Mouse (Mus musculus) kidney, adult 2 months (tissue): ENCODE measurements around the gene Gtpbp3. TPM values are rescaled to one million over a fixed set of nuclear protein-coding genes. Genes with fewer than 3 reads are reported as not detected.
A peak's percentile ranks its signal among the peaks of the same experiment; 100 is the strongest.
"Not testable (repeated sequence)": the region's sequence is repeated elsewhere in the genome, so short reads cannot be mapped to it uniquely, and the experiment has no call there.

Experiments used
- DNase-seq: peaks from one replicate; pipeline ENCODE4 v3.0.0; 2021
- H3K27ac ChIP-seq: fragments of 200-500 bp; 2 replicates; pipeline ENCODE4 v1.5.1; 2012; ENCODE audit warnings: low read depth, low read length, control low read depth, inconsistent platforms; ENCODE audit not compliant: insufficient read depth
- H3K27me3 ChIP-seq: fragments of 200-500 bp; replicated peaks from 2 replicates; pipeline ENCODE4 v1.6.1; 2012; ENCODE audit warnings: mild to moderate bottlenecking, moderate library complexity, low read length, inconsistent platforms; ENCODE audit not compliant: control insufficient read depth, insufficient read depth
- H3K36me3 ChIP-seq: fragments of 200-500 bp; 2 replicates; pipeline ENCODE4 v1.6.1; 2012; ENCODE audit warnings: mild to moderate bottlenecking, moderate library complexity, low read length, inconsistent platforms; ENCODE audit not compliant: control insufficient read depth, insufficient read depth
- H3K4me1 ChIP-seq: fragments of 200-500 bp; 2 replicates; pipeline ENCODE4 v1.6.1; 2011; ENCODE audit warnings: low read length; ENCODE audit not compliant: control insufficient read depth, insufficient read depth
- H3K4me3 ChIP-seq: fragments of 200-500 bp; 2 replicates; pipeline ENCODE4 v1.5.1; 2011; ENCODE audit warnings: mild to moderate bottlenecking, low read depth, low read length, control low read depth; ENCODE audit not compliant: insufficient read depth
- CTCF ChIP-seq: fragments of 200-500 bp; conservative IDR thresholded peaks from 2 replicates; pipeline ENCODE4 v1.5.1; 2011; ENCODE audit warnings: low read depth, mild to moderate bottlenecking, control low read depth, low read length, moderate library complexity, mixed read lengths; ENCODE audit not compliant: insufficient read depth, insufficient read length
- POLR2A ChIP-seq: fragments of 200-500 bp; IDR thresholded peaks from one replicate; pipeline ENCODE4 v1.6.1; 2011; ENCODE audit warnings: low read depth, low read length, control low read depth
- WGBS: fragments of 180-500 bp; shearing (Covaris S2); methylation state at CpG from one replicate; pipeline ENCODE4 v1.1.7; 2018; 5-methylcytosine and 5-hydroxymethylcytosine counted together
- polyA plus RNA-seq: library from polyadenylated mRNA; depleted of rRNA; stranded (reverse); fragments of >200 nt; gene quantifications from 2 replicates; pipeline ENCODE4 v1.2.3, GENCODE M21; 2012

Gene Gtpbp3
- polyA plus RNA-seq, 1 experiment = 20.2 TPM

DNA sequence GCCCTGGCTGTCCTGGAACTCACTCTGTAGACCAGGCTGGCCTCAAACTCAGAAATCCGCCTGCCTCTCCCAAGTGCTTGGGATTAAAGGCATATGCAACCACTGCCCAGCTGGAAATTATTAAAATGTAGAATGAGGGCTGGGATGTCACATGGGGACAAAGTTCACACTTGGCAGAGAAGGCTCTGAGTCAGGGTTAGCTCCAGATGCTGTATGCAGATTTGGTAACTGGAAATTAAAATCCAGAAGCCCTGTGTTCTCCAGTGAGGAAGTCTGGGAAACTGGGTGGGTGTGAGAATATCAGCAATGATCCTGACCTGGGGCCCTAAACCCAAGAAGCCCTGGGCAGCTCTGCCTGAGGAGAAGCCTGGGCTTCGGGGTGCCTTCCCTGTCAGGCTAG lies 21.4 kb downstream of the Gtpbp3 start:
- H3K27me3 ChIP-seq = no peaks in the 10 kb centered on the region
- H3K36me3 ChIP-seq = no peaks in the 10 kb centered on the region
- DNase-seq = no peak
- WGBS = 56% methylated on average over 2 of the region's 2 CpGs
- H3K4me3 ChIP-seq = peak overlapping the region; percentile 34
- no peak overlapping the region for H3K27ac ChIP-seq
- TF ChIP-seq CTCF (no peak), POLR2A (no peak)
- 0 out of 2 replicates have a peak, but pooled peaks cover 3% of the 10 kb centered on the region for H3K4me1 ChIP-seq

GRCm38 (mm10) chr8:71511644-71512043 lies 23.7 kb downstream of the Gtpbp3 start, which contains the start of gene Plvap:
Plvap (minus strand) TSS chr8:71511752.
- DNase-seq = peak; percentile 81
- peak; percentile 50 for TF ChIP-seq POLR2A
- TF ChIP-seq CTCF = no peak
- 29% methylated on average over 14 of the region's 14 CpGs for WGBS
- 0 out of 2 replicates have a peak, but pooled peaks cover 3% of the 10 kb centered on the region for H3K4me1 ChIP-seq
- peak within 1 kb of the TSS; percentile 77 for H3K27ac ChIP-seq
- peak within 1 kb of the TSS; percentile 63 for H3K4me3 ChIP-seq
- no peaks in the 10 kb centered on the region for H3K27me3 ChIP-seq
- no peaks in the 10 kb centered on the region for H3K36me3 ChIP-seq

DNA sequence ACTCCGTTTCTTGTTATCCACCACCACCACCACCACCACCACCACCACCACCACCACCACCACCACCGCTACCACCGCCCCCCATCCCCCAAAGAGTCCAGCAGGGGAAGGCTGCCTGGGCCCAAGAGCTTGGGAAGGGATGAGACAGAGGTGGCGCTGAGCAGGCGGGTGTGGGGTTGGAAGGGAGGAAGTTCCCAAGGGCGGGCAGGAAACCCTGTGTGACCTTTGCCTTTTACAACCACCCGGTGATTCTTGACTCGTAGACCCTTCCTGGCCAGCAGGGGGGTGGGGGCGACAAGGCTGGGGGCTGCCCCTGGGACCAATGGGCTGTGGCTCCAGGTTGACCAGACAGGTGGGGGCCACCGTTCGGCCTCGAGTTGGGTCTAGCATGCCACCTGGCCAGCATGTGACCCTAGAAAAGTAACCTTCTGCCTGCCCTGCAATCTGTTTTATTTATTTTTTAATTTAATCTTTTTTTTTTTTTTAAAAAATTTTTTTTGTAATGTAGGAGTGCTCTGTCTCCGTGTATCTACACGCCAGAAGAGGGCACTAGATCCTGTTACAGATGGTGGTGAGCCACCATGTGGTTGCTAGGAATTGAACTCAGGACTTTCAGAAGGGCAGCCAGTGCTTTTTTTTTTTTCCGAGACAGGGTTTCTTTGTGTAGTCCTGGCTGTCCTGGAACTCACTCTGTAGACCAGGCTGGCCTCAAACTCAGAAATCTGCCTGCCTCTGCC lies 25.3 kb downstream of the Gtpbp3 start:
- peak; percentile 69 for DNase-seq
- WGBS = 53% methylated on average over 15 of the region's 15 CpGs
- H3K27ac ChIP-seq = peak overlapping the region; percentile 57; the same call in 1 of the 2 replicates

GRCm38 (mm10) chr8:71515043-71515442 lies 27.1 kb downstream of the Gtpbp3 start:
- no peak for DNase-seq
- no peaks in the 10 kb centered on the region for H3K4me1 ChIP-seq
- WGBS = 78% methylated on average over 5 of the region's 5 CpGs
- no peak overlapping the region for H3K4me3 ChIP-seq
- TF ChIP-seq POLR2A (no peak), CTCF (0 out of 2 replicates have a peak, but pooled peaks have one; percentile 4)
- no peak overlapping the region for H3K27ac ChIP-seq
- H3K27me3 ChIP-seq = no peaks in the 10 kb centered on the region
- no peaks in the 10 kb centered on the region for H3K36me3 ChIP-seq

More for the DNA sequence above, 25.3 kb downstream of the Gtpbp3 start:
- Histone ChIP-seq H3K36me3 (no peaks in the 10 kb centered on the region), H3K4me3 (no peak overlapping the region), H3K27me3 (no peaks in the 10 kb centered on the region), H3K4me1 (no peaks in the 10 kb centered on the region)
- TF ChIP-seq POLR2A (no peak), CTCF (0 out of 2 replicates have a peak, but pooled peaks have one; percentile 6)

DNA sequence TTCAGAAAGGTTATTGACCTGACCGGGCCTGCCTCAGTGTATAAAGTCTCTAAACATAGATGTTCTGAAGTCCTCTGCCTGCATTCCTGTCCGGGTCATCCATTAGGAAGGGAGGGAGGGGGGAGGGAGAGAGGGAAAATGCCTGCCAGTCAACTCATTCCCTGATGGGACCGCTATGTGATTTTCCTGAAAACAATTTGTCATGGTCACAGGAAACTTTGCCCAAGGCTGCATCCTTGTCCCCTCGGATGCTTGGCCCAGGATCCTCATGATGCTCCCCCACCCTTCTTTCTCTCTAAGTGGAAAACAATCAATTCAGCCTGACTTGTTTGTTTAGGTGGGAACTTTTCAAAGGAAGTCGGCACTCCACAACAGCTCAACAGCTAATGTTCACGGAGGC lies 28.9 kb downstream of the Gtpbp3 start:
- no peak overlapping the region for H3K27ac ChIP-seq
- peak; percentile 84 for DNase-seq
- no peaks in the 10 kb centered on the region for H3K36me3 ChIP-seq
- TF ChIP-seq POLR2A (no peak), CTCF (no peak)
- no peaks in the 10 kb centered on the region for H3K27me3 ChIP-seq
- no peak overlapping the region for H3K4me3 ChIP-seq
- H3K4me1 ChIP-seq = no peaks in the 10 kb centered on the region
- 28% methylated on average over 6 of the region's 6 CpGs for WGBS

DNA sequence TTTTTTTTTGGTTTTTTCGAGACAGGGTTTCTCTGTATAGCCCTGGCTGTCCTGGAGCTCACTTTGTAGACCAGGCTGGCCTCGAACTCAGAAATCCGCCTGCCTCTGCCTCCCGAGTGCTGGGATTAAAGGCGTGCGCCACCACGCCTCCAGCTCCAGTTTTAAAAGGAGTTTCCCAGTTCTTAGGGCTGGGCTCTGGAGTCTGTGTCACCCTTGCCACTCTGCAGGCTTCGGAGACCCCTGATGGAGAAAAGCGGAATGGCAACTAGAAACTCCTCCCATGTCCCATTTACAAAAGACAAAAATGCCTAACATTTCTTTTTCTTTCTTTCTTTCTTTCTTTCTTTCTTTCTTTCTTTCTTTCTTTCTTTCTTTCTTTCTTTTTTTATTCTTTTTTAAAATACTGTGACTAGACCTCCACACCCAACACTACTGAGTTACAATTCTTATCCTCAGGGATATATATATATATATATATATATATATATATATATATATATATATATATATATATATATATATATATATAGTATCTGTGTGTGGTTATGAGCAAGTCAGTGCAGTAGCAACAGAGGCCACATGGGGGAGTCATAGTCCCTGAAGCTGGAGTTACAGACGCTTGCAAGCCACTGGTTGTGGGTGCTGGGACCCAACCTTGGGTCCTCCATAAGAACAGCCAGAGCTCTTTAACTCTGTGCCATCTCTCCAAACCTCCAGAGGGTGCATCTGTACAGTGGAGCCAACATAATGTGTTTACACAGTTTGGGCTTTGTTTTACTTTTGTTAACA lies 31.3 kb downstream of the Gtpbp3 start:
- H3K27me3 ChIP-seq, H3K4me1 ChIP-seq, H3K36me3 ChIP-seq, H3K4me3 ChIP-seq, H3K27ac ChIP-seq: not testable (repeated sequence)
- 29% methylated on average over 10 of the region's 10 CpGs for WGBS
- DNase-seq = peak; percentile 77
- TF ChIP-seq CTCF = peak; percentile 71

DNA sequence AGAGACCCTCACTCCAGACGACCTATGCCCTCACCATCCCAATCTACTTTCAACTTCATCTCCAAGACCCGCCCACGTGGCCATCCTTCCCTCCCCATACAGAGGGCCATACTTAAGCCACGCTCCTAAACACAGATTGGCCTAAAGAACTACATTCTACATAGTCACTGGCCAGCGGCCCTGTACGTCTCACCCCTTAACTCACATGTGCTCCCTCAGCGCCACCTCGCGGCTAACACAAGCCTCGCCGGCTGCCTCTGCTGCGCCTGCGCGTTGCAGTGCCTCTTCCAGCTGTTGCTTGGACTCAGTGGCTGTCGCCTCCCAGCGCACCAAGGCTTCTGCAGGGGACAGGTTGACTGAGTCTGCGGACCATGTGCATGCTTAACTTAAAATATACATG lies 33.7 kb downstream of the Gtpbp3 start:
- DNase-seq = peak; percentile 95
- Histone ChIP-seq H3K27ac (no peak overlapping the region), H3K4me1 (no peaks in the 10 kb centered on the region), H3K4me3 (no peak overlapping the region), H3K27me3 (no peaks in the 10 kb centered on the region), H3K36me3 (no peaks in the 10 kb centered on the region)
- no peak for TF ChIP-seq POLR2A
- peak; percentile 98 for TF ChIP-seq CTCF
- WGBS = 2% methylated on average over 17 of the region's 17 CpGs
